Mouse (Mus musculus) midbrain, embryonic 16.5 days (tissue): ENCODE measurements at regions not wholly inside any gene's neighbourhood (a gene's known extent, or its start where the extent isn't known, plus 50 kb on each side); places are given as distances from the start of the nearest gene placed in this dataset.

Experiments
- ATAC-seq: fragments of 200-750 bp; cut with Nextera tagmentation; 2 replicates; pipeline ENCODE4 v1.8.0; 2017; ENCODE audit warnings: moderate TSS enrichment
- H3K27ac ChIP-seq: fragments of 300-500 bp; sonication (generic); 2 replicates; pipeline ENCODE4 v1.5.1; 2014; ENCODE audit warnings: mild to moderate bottlenecking, low read length, mixed read lengths
- H3K27me3 ChIP-seq: fragments of 300-500 bp; sonication (generic); 2 replicates; pipeline ENCODE4 v1.6.1; 2014; ENCODE audit warnings: low read depth, low read length, mixed read lengths; ENCODE audit not compliant: control insufficient read depth, insufficient read depth
- H3K36me3 ChIP-seq: fragments of 300-500 bp; sonication (generic); 2 replicates; pipeline ENCODE4 v1.6.1; 2014; ENCODE audit warnings: mild to moderate bottlenecking, low read length, moderate library complexity, mixed read lengths; ENCODE audit not compliant: control insufficient read depth, insufficient read depth
- H3K4me1 ChIP-seq: fragments of 300-500 bp; sonication (generic); 2 replicates; pipeline ENCODE4 v1.6.1; 2014; ENCODE audit warnings: mild to moderate bottlenecking, low read length, mixed read lengths; ENCODE audit not compliant: control insufficient read depth, insufficient read depth
- H3K4me2 ChIP-seq: fragments of 300-500 bp; sonication (generic); 2 replicates; pipeline ENCODE4 v1.6.1; 2014; ENCODE audit warnings: mild to moderate bottlenecking, low read length, mixed read lengths
- H3K4me3 ChIP-seq: fragments of 300-500 bp; sonication (generic); 2 replicates; pipeline ENCODE4 v1.5.1; 2014; ENCODE audit warnings: low read depth, mild to moderate bottlenecking, low read length, moderate library complexity, mixed read lengths
- H3K9ac ChIP-seq: fragments of 300-500 bp; sonication (generic); 2 replicates; pipeline ENCODE4 v1.6.1; 2014; ENCODE audit warnings: low read depth, low read length, mixed read lengths
- H3K9me3 ChIP-seq: fragments of 300-500 bp; sonication (generic); replicated peaks from 2 replicates; pipeline ENCODE4 v1.6.1; 2014; ENCODE audit warnings: mild to moderate bottlenecking, low read length, mixed read lengths; ENCODE audit not compliant: control insufficient read depth, poor library complexity, severe bottlenecking
- WGBS: fragments of 180-500 bp; shearing (Covaris S2); extraction: QIAGEN DNeasy Blood & Tissue Kit; methylation state at CpG from one replicate; pipeline ENCODE4 v1.1.7; 2014; 5-methylcytosine and 5-hydroxymethylcytosine counted together

DNA sequence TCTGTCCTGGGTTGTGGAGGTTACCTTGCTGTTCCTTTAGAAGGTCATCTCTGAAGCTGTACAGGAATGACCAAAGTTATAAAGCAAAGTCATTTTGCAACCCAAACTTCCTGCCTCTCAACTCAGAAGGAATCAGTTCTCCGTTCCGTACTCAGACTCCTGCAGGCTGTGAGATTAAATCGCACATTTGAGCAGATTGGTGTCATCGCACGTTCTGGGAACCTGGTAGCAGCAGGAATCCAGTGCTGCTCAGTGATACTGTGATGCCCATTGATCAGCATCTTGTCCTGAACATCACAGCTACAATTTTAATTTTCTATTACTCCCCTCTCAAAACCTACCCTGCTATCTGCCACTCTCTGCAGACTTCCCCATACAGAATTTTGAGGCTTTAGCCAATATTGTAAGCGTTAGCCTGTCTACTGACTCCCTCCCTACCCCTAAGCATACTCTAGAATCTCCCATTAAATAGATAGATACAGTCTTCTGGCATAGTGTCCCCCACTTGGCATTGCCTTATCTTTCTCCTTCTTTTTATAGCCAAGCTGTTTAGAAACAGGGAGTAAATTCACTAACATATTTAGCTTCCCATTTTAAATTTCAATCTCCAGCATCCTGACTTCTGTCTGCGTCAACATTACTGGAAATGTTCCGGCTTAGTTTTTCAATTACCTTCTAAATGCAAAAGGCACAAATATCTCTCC, 482.1 kb downstream of the Cntnap4 start:
- no peaks in the 10 kb centered on the region for H3K36me3 ChIP-seq
- H3K4me2 ChIP-seq, result no peak overlapping the region
- H3K4me1 ChIP-seq, result no peaks in the 10 kb centered on the region
- WGBS, result 89% methylated on average over 8 of the region's 8 CpGs
- H3K27me3 ChIP-seq, result no peaks in the 10 kb centered on the region
- no peaks in the 10 kb centered on the region for H3K9me3 ChIP-seq
- no peak overlapping the region for H3K4me3 ChIP-seq
- H3K27ac ChIP-seq, result no peak overlapping the region
- H3K9ac ChIP-seq, result no peak overlapping the region
- no peak for ATAC-seq

DNA sequence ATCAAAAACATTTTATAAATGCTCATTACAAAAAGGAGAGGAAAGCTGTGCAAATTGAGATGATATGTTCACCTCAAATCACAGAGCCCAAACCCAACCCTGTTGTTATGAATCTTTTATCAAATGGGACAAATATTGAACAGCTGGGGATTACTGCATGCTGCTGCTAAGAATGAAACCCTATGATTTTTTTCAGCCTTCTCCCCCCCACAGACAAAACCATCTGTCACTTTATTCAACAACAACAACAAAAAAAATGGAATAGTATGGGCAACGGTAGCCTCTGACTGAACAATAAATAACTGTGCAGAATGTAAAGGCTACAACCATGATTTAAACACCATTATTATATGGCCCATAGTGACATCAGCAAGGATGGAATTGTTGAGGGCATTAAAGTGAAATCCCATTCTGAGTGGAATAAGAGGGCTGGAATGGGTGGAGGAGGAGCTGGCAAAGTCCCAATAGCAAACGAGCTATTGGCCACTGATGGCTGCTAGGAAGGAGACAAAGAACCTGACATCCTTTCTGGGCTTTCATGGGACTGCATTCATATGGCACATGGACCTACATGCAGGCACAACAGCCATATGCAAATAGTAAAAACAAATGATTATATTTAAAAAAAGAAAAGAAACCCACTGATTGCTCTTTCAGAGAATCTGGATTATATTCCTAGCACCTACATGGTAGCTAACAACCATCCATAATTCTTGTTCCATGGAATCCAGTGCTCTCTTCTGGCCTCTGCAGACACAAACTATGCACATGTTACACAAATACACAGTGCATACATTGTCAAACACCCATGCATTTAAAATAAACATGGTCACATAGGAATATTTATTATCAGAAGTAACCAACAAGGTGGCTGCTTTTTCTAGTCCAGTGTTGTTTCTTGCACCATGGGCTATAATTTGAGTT, 495.7 kb downstream of the Cntnap4 start:
- H3K27ac ChIP-seq, result no peak overlapping the region

GRCm38 (mm10) chr8:113066170-113066708, 496.4 kb downstream of the Cntnap4 start:
- H3K27ac ChIP-seq, result no peak overlapping the region
- H3K4me3 ChIP-seq, result no peak overlapping the region
- no peaks in the 10 kb centered on the region for H3K36me3 ChIP-seq
- ATAC-seq, result no peak
- no peaks in the 10 kb centered on the region for H3K4me1 ChIP-seq
- H3K27me3 ChIP-seq, result no peaks in the 10 kb centered on the region
- no peaks in the 10 kb centered on the region for H3K9me3 ChIP-seq
- WGBS, result 54% methylated on average over 6 of the region's 6 CpGs
- no peak overlapping the region for H3K4me2 ChIP-seq
- no peak overlapping the region for H3K9ac ChIP-seq

More for the DNA sequence above, 495.7 kb downstream of the Cntnap4 start:
- Histone ChIP-seq H3K36me3 (no peaks in the 10 kb centered on the region), H3K4me2 (no peak overlapping the region), H3K4me3 (no peak overlapping the region), H3K4me1 (no peaks in the 10 kb centered on the region), H3K27me3 (no peaks in the 10 kb centered on the region), H3K9me3 (no peaks in the 10 kb centered on the region), H3K9ac (no peak overlapping the region)
- no peak for ATAC-seq
- 31% methylated on average over 2 of the region's 2 CpGs for WGBS

GRCm38 (mm10) chr8:113083976-113084375, 514.1 kb downstream of the Cntnap4 start:
- Histone ChIP-seq H3K9ac (no peak overlapping the region), H3K4me1 (no peaks in the 10 kb centered on the region), H3K36me3 (no peaks in the 10 kb centered on the region), H3K9me3 (no peaks in the 10 kb centered on the region), H3K4me3 (no peak overlapping the region), H3K27me3 (no peaks in the 10 kb centered on the region), H3K4me2 (no peak overlapping the region), H3K27ac (no peak overlapping the region)
- 97% methylated on average over 2 of the region's 2 CpGs for WGBS
- no peak for ATAC-seq

DNA sequence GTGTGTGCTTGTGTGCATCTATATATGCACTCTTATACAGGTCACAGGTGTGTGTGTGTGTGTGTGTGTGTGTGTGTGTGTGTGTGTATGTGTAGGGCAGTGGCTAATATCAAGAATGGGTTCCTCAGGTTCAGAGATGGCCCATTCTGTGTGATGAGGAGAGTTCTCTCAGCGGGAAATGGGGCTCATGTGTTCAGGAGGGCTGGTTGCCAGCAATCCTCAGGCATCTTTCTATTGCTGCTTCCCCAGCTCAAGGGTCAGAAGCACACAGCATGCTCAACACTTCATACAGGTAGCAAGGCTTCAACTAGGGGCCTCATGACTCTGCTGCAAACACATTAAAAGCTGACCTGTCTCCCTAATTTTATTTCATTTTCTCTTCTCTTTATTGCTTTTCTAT, 517.7 kb downstream of the Cntnap4 start:
- Histone ChIP-seq H3K27me3 (no peaks in the 10 kb centered on the region), H3K36me3 (no peaks in the 10 kb centered on the region), H3K4me3 (no peak overlapping the region), H3K4me1 (no peaks in the 10 kb centered on the region), H3K27ac (no peak overlapping the region), H3K9me3 (no peaks in the 10 kb centered on the region), H3K4me2 (no peak overlapping the region), H3K9ac (no peak overlapping the region)
- no peak for ATAC-seq
- 81% methylated on average over 1 of the region's 1 CpGs for WGBS

GRCm38 (mm10) chr8:113111665-113112064, 523.7 kb upstream of the Mon1b start:
- 72% methylated on average over 6 of the region's 6 CpGs for WGBS
- no peak for ATAC-seq
- Histone ChIP-seq H3K27ac (no peak overlapping the region), H3K36me3 (no peaks in the 10 kb centered on the region), H3K27me3 (no peaks in the 10 kb centered on the region), H3K9ac (no peak overlapping the region), H3K4me3 (no peak overlapping the region), H3K4me2 (no peak overlapping the region), H3K4me1 (no peaks in the 10 kb centered on the region), H3K9me3 (no peaks in the 10 kb centered on the region)

GRCm38 (mm10) chr8:113114165-113114700, 521.2 kb upstream of the Mon1b start:
- H3K4me3 ChIP-seq, result no peak overlapping the region
- H3K27ac ChIP-seq, result no peak overlapping the region
- H3K9ac ChIP-seq, result no peak overlapping the region
- WGBS, result 80% methylated on average over 3 of the region's 3 CpGs
- H3K9me3 ChIP-seq, result no peaks in the 10 kb centered on the region
- no peaks in the 10 kb centered on the region for H3K27me3 ChIP-seq
- H3K4me2 ChIP-seq, result no peak overlapping the region
- no peaks in the 10 kb centered on the region for H3K4me1 ChIP-seq
- no peak for ATAC-seq
- no peaks in the 10 kb centered on the region for H3K36me3 ChIP-seq

GRCm38 (mm10) chr8:113117241-113117640, 518.1 kb upstream of the Mon1b start:
- ATAC-seq, result no peak
- no peaks in the 10 kb centered on the region for H3K9me3 ChIP-seq
- WGBS, result 90% methylated on average over 9 of the region's 9 CpGs
- no peak overlapping the region for H3K9ac ChIP-seq
- no peak overlapping the region for H3K27ac ChIP-seq
- H3K27me3 ChIP-seq, result no peaks in the 10 kb centered on the region
- no peaks in the 10 kb centered on the region for H3K4me1 ChIP-seq
- no peak overlapping the region for H3K4me2 ChIP-seq
- H3K36me3 ChIP-seq, result no peaks in the 10 kb centered on the region
- H3K4me3 ChIP-seq, result no peak overlapping the region

- Histone ChIP-seq H3K4me2 (no peak overlapping the region), H3K27me3 (no peaks in the 10 kb centered on the region), H3K9me3 (no peaks in the 10 kb centered on the region), H3K36me3 (no peaks in the 10 kb centered on the region), H3K9ac (no peak overlapping the region), H3K4me1 (peaks cover 3% of the 10 kb centered on the region; the same call in 1 of the 2 replicates), H3K4me3 (no peak overlapping the region), H3K27ac (peak overlapping the region; percentile 73)
- no peak for ATAC-seq
- WGBS, result 57% methylated on average over 6 of the region's 6 CpGs
These were observed 509.8 kb upstream of the Mon1b start for GRCm38 (mm10) chr8:113125586-113125985.
